Mouse (Mus musculus) olfactory bulb, adult 2 months (tissue): ENCODE data around the gene F2rl1.

Source experiments
- CTCF ChIP-seq: fragments of 200-500 bp; IDR thresholded peaks from 2 replicates; pipeline ENCODE4 v1.5.1; 2012; ENCODE audit warnings: low read depth, mild to moderate bottlenecking, low read length, moderate library complexity; ENCODE audit not compliant: insufficient read depth
- POLR2A ChIP-seq: fragments of 200-500 bp; IDR thresholded peaks from 2 replicates; pipeline ENCODE4 v1.6.1; 2012; ENCODE audit warnings: mild to moderate bottlenecking, low read depth, low read length, moderate library complexity; ENCODE audit not compliant: insufficient read depth

DNA sequence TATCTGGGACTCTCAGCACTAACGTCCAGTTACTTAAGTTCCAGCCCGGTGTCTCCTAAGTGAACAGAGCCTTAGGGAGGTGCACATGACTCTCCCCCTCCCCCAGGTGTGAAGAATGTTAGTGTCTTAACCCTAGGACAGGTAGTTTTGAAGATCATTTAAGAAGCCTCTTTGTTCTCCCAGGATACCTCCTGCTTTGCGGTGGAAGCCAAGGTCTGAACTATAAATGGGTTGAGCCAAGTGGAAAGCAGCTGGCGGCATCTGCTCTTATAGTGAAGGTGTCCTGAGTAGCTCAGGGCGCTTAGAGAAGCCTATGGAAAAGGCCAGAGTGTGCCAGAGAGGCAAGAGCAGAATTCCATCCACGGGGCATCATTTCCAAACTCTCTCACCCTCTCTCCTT is 10.0 kb upstream of the F2rl1 start:
- TF ChIP-seq POLR2A, result no peak
- TF ChIP-seq CTCF, result no peak
